ENCODE assay signal across 13 mouse cellular contexts in the genomic region with DNA sequence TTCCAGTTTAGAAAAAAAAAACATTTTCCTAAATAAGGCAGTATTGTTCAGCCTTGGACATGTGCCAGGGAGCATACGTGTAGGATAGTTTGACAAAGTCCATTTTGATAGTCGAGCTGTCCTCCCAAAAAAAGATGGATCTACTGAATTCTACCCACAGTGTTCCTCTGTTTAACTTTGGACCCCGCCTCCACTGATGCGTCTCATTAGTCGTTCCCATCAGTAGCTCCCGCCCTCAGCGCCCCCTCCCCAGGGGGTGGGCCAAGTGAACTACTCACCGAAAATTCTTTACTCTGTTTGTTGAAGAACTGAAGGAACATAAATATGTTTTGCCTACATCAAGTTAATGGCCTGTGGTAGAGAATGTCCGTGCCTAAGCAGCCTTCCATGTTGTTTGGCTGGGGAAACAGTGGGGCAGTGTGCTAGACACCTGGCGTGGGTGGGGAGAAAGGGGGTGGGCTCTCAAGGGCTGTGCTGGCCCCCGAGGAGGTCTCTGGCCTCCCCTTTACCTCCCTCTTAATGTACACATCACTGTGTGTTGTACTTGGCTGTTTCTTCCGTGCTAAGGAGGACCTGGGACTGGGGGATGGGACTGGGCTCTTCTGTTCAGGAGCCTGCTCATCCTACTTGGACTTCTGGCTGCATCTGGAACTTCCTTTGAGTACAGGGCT. TPM values are rescaled to one million over a fixed set of nuclear protein-coding genes. Genes with fewer than 3 reads are reported as not detected.
DNase-seq lines count a peak whose midpoint lies in the region; ATAC-seq and TF ChIP-seq lines count a peak whose summit lies in the region.
"Had no signal": no experiment of that assay in that cellular context is flagged by ENCODE, and none has a peak within 500 bp of the region (broad histone marks: within the 10 kb centered on the region; RNA-seq: fewer than 3 reads in every experiment).

No protein-coding gene starts in this region.

- no peak overlapping the region for H3K4me2 ChIP-seq in forebrain, embryonic 13.5 days
- H3K4me2 ChIP-seq in stomach, embryonic 16.5 days (ENCODE audit: low read depth, low read length), result 0 out of 2 replicates have a peak overlapping the region, but pooled peaks have one; percentile 5
- H3K4me2 ChIP-seq: forebrain, embryonic 12.5 days had no signal

- no peak for DNase-seq in forebrain, embryonic 10.5 days (ENCODE audit: extremely low spot score, low spot score)
- DNase-seq in kidney, adult 2 months, result peak; percentile 21
- no peak for DNase-seq in kidney, adult 9 months
- peak; percentile 19 for DNase-seq in retina, postnatal 1 day
- no peak for DNase-seq in retina, embryonic 14.5 days (ENCODE audit: low spot score)
- DNase-seq in adrenal gland, adult 18-20 months (ENCODE audit: low spot score in 2 of 2), result no peak
- DNase-seq: cerebellum, adult 8-10 months; left cerebral cortex, postnatal 4 days; thymus, postnatal 25 days had no signal

- WGBS in forebrain, embryonic 10.5 days, result 66% methylated on average over 12 of the region's 12 CpGs
- 66% methylated on average over 12 of the region's 12 CpGs for WGBS in forebrain, embryonic 13.5 days
- 21% methylated on average over 12 of the region's 12 CpGs for WGBS in kidney, adult 2 months
- WGBS in stomach, embryonic 16.5 days, result 35% methylated on average over 12 of the region's 12 CpGs

- peak overlapping the region; percentile 56; the same call in 1 of the 2 replicates for H3K27ac ChIP-seq in forebrain, embryonic 10.5 days
- H3K27ac ChIP-seq in forebrain, embryonic 13.5 days, result no peak overlapping the region
- H3K27ac ChIP-seq in kidney, adult 2 months (ENCODE audit: insufficient read depth, low read depth, low read length), result no peak overlapping the region
- H3K27ac ChIP-seq in stomach, embryonic 16.5 days (ENCODE audit: low read length), result 0 out of 2 replicates have a peak overlapping the region, but pooled peaks have one; percentile 47
- H3K27ac ChIP-seq: forebrain, embryonic 12.5 days had no signal

- no peak for TF ChIP-seq CTCF in kidney, adult 2 months (conservative IDR thresholded peaks at IDR 0.05; ENCODE audit: insufficient read depth, insufficient read length, low read depth, low read length)

- no peaks in the 10 kb centered on the region for H3K27me3 ChIP-seq in forebrain, embryonic 10.5 days (ENCODE audit: poor library complexity, severe bottlenecking)
- no peaks in the 10 kb centered on the region for H3K27me3 ChIP-seq in forebrain, embryonic 13.5 days
- H3K27me3 ChIP-seq in kidney, adult 2 months (replicated peaks; ENCODE audit: control insufficient read depth, insufficient read depth, low read length), result no peaks in the 10 kb centered on the region
- H3K27me3 ChIP-seq in stomach, embryonic 16.5 days (ENCODE audit: control insufficient read depth, insufficient read depth, low read length), result no peaks in the 10 kb centered on the region
- H3K27me3 ChIP-seq: forebrain, embryonic 12.5 days had no signal

- TF ChIP-seq POLR2A in kidney, adult 2 months (IDR thresholded peaks at IDR 0.05; ENCODE audit: low read depth, low read length), result no peak

- peaks cover 10% of the 10 kb centered on the region for H3K9me3 ChIP-seq in forebrain, embryonic 10.5 days
- peaks cover 4% of the 10 kb centered on the region; the same call in 1 of the 2 replicates for H3K9me3 ChIP-seq in forebrain, embryonic 13.5 days (replicated peaks)
- H3K9me3 ChIP-seq in stomach, embryonic 16.5 days (replicated peaks; ENCODE audit: control insufficient read depth, low read length), result 0 out of 2 replicates have a peak, but pooled peaks cover 4% of the 10 kb centered on the region

- no peak overlapping the region for H3K9ac ChIP-seq in forebrain, embryonic 13.5 days
- H3K9ac ChIP-seq in stomach, embryonic 16.5 days (ENCODE audit: low read length), result no peak overlapping the region
- H3K9ac ChIP-seq: forebrain, embryonic 12.5 days had no signal

- H3K36me3 ChIP-seq in forebrain, embryonic 10.5 days (replicated peaks), result no peaks in the 10 kb centered on the region
- no peaks in the 10 kb centered on the region for H3K36me3 ChIP-seq in forebrain, embryonic 13.5 days (ENCODE audit: poor library complexity, severe bottlenecking)
- H3K36me3 ChIP-seq in kidney, adult 2 months (ENCODE audit: control insufficient read depth, insufficient read depth, low read length), result no peaks in the 10 kb centered on the region
- H3K36me3 ChIP-seq in stomach, embryonic 16.5 days (ENCODE audit: control insufficient read depth, insufficient read depth, low read length), result no peaks in the 10 kb centered on the region
- H3K36me3 ChIP-seq: forebrain, embryonic 12.5 days had no signal

- ATAC-seq in forebrain, embryonic 13.5 days, result no peak
- peak; percentile 69; the same call in 1 of the 2 replicates for ATAC-seq in stomach, embryonic 16.5 days (ENCODE audit: insufficient read depth, low FRiP score)
- ATAC-seq: hindbrain, embryonic 16.5 days had no signal

- peaks cover 47% of the 10 kb centered on the region for H3K4me1 ChIP-seq in forebrain, embryonic 10.5 days
- peaks cover 31% of the 10 kb centered on the region for H3K4me1 ChIP-seq in forebrain, embryonic 13.5 days
- H3K4me1 ChIP-seq in kidney, adult 2 months (ENCODE audit: control insufficient read depth, insufficient read depth, low read length), result no peaks in the 10 kb centered on the region
- peaks cover 10% of the 10 kb centered on the region; the same call in 1 of the 2 replicates for H3K4me1 ChIP-seq in stomach, embryonic 16.5 days (ENCODE audit: control insufficient read depth, insufficient read depth, low read length)

- no peak overlapping the region for H3K4me3 ChIP-seq in forebrain, embryonic 10.5 days
- H3K4me3 ChIP-seq in forebrain, embryonic 13.5 days, result no peak overlapping the region
- no peak overlapping the region for H3K4me3 ChIP-seq in kidney, adult 2 months (ENCODE audit: insufficient read depth, low read depth, low read length)
- no peak overlapping the region for H3K4me3 ChIP-seq in stomach, embryonic 16.5 days (replicated peaks; ENCODE audit: low read length)
- H3K4me3 ChIP-seq: forebrain, embryonic 12.5 days had no signal

RNA-seq across cellular contexts. Expression of a gene that starts 7.1 kb away (rescaled TPM):
- 2,195 and 2,268 TPM in 2 replicates for polyA plus RNA-seq in forebrain, embryonic 10.5 days (2016; fragmentation: Nextera tagmentation; extraction: Ambion mirVana)
- 443 and 547 TPM in 2 replicates for polyA plus RNA-seq in forebrain, embryonic 13.5 days (2015; fragmentation: Nextera tagmentation; extraction: Ambion mirVana)
- polyA plus RNA-seq in kidney, adult 2 months (2012; rRNA removed), result 8.4 and 16.5 TPM in 2 replicates
- polyA plus RNA-seq in stomach, embryonic 16.5 days (2015; fragmentation: Nextera tagmentation; extraction: Ambion mirVana), result 746 and 846 TPM in 2 replicates
- total RNA-seq in adrenal gland, adult 18-20 months (2021), result 10 to 100 TPM; 27.9 to 28.8 TPM

RNA-seq across cellular contexts. Expression of a gene that starts 36.9 kb away (rescaled TPM):
- polyA plus RNA-seq in forebrain, embryonic 10.5 days (2016; fragmentation: Nextera tagmentation; extraction: Ambion mirVana), result 15.9 and 22.1 TPM in 2 replicates
- polyA plus RNA-seq in forebrain, embryonic 13.5 days (2015; fragmentation: Nextera tagmentation; extraction: Ambion mirVana), result 19.5 and 19.6 TPM in 2 replicates
- polyA plus RNA-seq in kidney, adult 2 months (2012; rRNA removed), result 2.6 and 2.9 TPM in 2 replicates
- 8.8 and 11.6 TPM in 2 replicates for polyA plus RNA-seq in stomach, embryonic 16.5 days (2015; fragmentation: Nextera tagmentation; extraction: Ambion mirVana)
- 1 to 10 TPM; 6.1 to 7.3 TPM for total RNA-seq in adrenal gland, adult 18-20 months (2021)

Comparison
In these comparisons a context has a peak if more than half of its experiments do, and no peak if none do; other contexts are left out.
1. DNase-seq: peak in kidney, adult 2 months (single experiment) and retina, postnatal 1 day (single experiment); none in forebrain, embryonic 10.5 days (single experiment), kidney, adult 9 months (single experiment), retina, embryonic 14.5 days (single experiment) and adrenal gland, adult 18-20 months (0 of 2).
2. H3K27ac ChIP-seq: peak in forebrain, embryonic 10.5 days (single experiment) and stomach, embryonic 16.5 days (single experiment); none in forebrain, embryonic 13.5 days (single experiment) and kidney, adult 2 months (single experiment).
3. RNA of a gene that starts 7.1 kb away (polyA plus RNA-seq): 2,195 to 2,268 TPM in forebrain, embryonic 10.5 days, 746 to 846 TPM in stomach, embryonic 16.5 days and 443 to 547 TPM in forebrain, embryonic 13.5 days; 8.4 to 16.5 TPM in kidney, adult 2 months; every median in the first group is over 10 times any median in the second.